Mouse (Mus musculus): ENCODE data around the gene Gm9573.

- no peak for TF ChIP-seq POLR2A (IDR thresholded peaks at IDR 0.05; ENCODE audit: insufficient read length, low read depth)
- TF ChIP-seq REST (IDR thresholded peaks at IDR 0.05; ENCODE audit: insufficient read depth, insufficient read length), result no peak
- no peak for TF ChIP-seq USF1 (IDR thresholded peaks at IDR 0.05; ENCODE audit: low read depth)
- no peak for TF ChIP-seq POLR2AphosphoS2 (IDR thresholded peaks at IDR 0.05; ENCODE audit: insufficient read length, low read depth)
- TF ChIP-seq MYOG (IDR thresholded peaks at IDR 0.05; ENCODE audit: control insufficient read depth in 1 of 3, insufficient read depth in 1 of 3, insufficient read length in 2 of 3, low read depth in 2 of 3), result no peak
- no peak for TF ChIP-seq TCF12 (IDR thresholded peaks at IDR 0.05; ENCODE audit: insufficient read depth, poor library complexity, severe bottlenecking)
- no peak for TF ChIP-seq E2F4 (IDR thresholded peaks at IDR 0.05; ENCODE audit: insufficient read depth)
- TF ChIP-seq CEBPB (IDR thresholded peaks at IDR 0.05; ENCODE audit: insufficient read depth, poor library complexity, severe bottlenecking), result no peak
- no peak for TF ChIP-seq MYOD1 (IDR thresholded peaks at IDR 0.05; ENCODE audit: control insufficient read depth in 1 of 3, insufficient read length in 2 of 3, low read depth in 2 of 3)
- TF ChIP-seq MAX (IDR thresholded peaks at IDR 0.05; ENCODE audit: low read depth), result no peak
These were observed at the start of gene Gm9573 for GRCm38 (mm10) chr17:35626537-35626936.
